Mouse (Mus musculus): ENCODE results near the gene Uqcr11. TPM values are rescaled to one million over a fixed set of nuclear protein-coding genes. Genes with fewer than 3 reads are reported as not detected.

Uqcr11 gene
- polyA plus RNA-seq, 1 experiment: 1,025 TPM

GRCm38 (mm10) chr10:80355431-80355830, 51.2 kb downstream of the Uqcr11 start:
- Histone ChIP-seq H3K79me2 (ENCODE audit: control insufficient read depth, insufficient read depth) (no peaks in the 10 kb centered on the region), H3ac (ENCODE audit: control insufficient read depth, insufficient read length, low read depth) (no peak overlapping the region), H3K79me3 (ENCODE audit: low read depth) (no peaks in the 10 kb centered on the region), H3K36me3 (ENCODE audit: control insufficient read depth, insufficient read depth) (no peaks in the 10 kb centered on the region), H3K27me3 (ENCODE audit: control insufficient read depth, insufficient read depth, insufficient read length) (peaks cover 55% of the 10 kb centered on the region), H3K4me3 (ENCODE audit: insufficient read depth, poor library complexity, severe bottlenecking) (no peak overlapping the region)
- TF ChIP-seq MYOD1 (IDR thresholded peaks at IDR 0.05; ENCODE audit: control insufficient read depth, insufficient read length, low read depth): no peak
- TF ChIP-seq FOSL1 (IDR thresholded peaks at IDR 0.05; ENCODE audit: insufficient read depth, low read length, poor library complexity, severe bottlenecking): no peak
- TF ChIP-seq USF1 (IDR thresholded peaks at IDR 0.05; ENCODE audit: low read depth): no peak
- TF ChIP-seq CTCF (IDR thresholded peaks at IDR 0.05; ENCODE audit: control insufficient read depth, insufficient read depth, insufficient read length): no peak
- TF ChIP-seq CEBPB (IDR thresholded peaks at IDR 0.05; ENCODE audit: low read depth): no peak
- no peak for TF ChIP-seq MYOG (IDR thresholded peaks at IDR 0.05; ENCODE audit: control insufficient read depth, extremely low read depth, insufficient read length)
- TF ChIP-seq MAX (IDR thresholded peaks at IDR 0.05): no peak

Small RNAs within 50 kb of the gene (microRNA-seq; reads per million reads assigned to microRNA genes)
- gene Gm22721 (ENCODE audit: borderline microRNAs expressed): not detected

Other genes with a start within 250 kb of the Uqcr11 start
- 30.9 TPM for gene Cirbp, start 240.8 kb downstream of the Uqcr11 start, polyA plus RNA-seq (2012; fragmentation: generic; extraction: Trizol)
- 33.4 TPM for gene 1600002K03Rik, start 233.9 kb downstream of the Uqcr11 start, polyA plus RNA-seq (2012; fragmentation: generic; extraction: Trizol)
- 3.2 TPM for gene Efna2, start 227.3 kb downstream of the Uqcr11 start, polyA plus RNA-seq (2012; fragmentation: generic; extraction: Trizol)
- gene Mum1, start 180.4 kb downstream of the Uqcr11 start, polyA plus RNA-seq (2012; fragmentation: generic; extraction: Trizol): 57.7 TPM
- gene Ndufs7, start 157.7 kb downstream of the Uqcr11 start, polyA plus RNA-seq (2012; fragmentation: generic; extraction: Trizol): 288 TPM
- gene Gamt, start 145.8 kb downstream of the Uqcr11 start, polyA plus RNA-seq (2012; fragmentation: generic; extraction: Trizol): 48.3 TPM
- gene Dazap1, start 145.3 kb downstream of the Uqcr11 start, polyA plus RNA-seq (2012; fragmentation: generic; extraction: Trizol): 159 TPM
- gene Rps15, start 114.4 kb downstream of the Uqcr11 start, polyA plus RNA-seq (2012; fragmentation: generic; extraction: Trizol): 5,397 TPM
- gene Apc2, start 110.9 kb downstream of the Uqcr11 start, polyA plus RNA-seq (2012; fragmentation: generic; extraction: Trizol): 0.20 TPM
- 62.6 TPM for gene 2310011J03Rik, start 86.3 kb downstream of the Uqcr11 start, polyA plus RNA-seq (2012; fragmentation: generic; extraction: Trizol)
- gene Pcsk4, start 77.3 kb downstream of the Uqcr11 start, polyA plus RNA-seq (2012; fragmentation: generic; extraction: Trizol): 3.2 TPM
- 5.9 TPM for gene Reep6, start 76.9 kb downstream of the Uqcr11 start, polyA plus RNA-seq (2012; fragmentation: generic; extraction: Trizol)
- 18.3 TPM for gene Adamtsl5, start 58.4 kb downstream of the Uqcr11 start, polyA plus RNA-seq (2012; fragmentation: generic; extraction: Trizol)
- not detected for gene Plk5, start 50.4 kb downstream of the Uqcr11 start, polyA plus RNA-seq (2012; fragmentation: generic; extraction: Trizol)
- gene Mex3d, start 19.2 kb downstream of the Uqcr11 start, polyA plus RNA-seq (2012; fragmentation: generic; extraction: Trizol): 37.4 TPM
- gene Mbd3, start 7.3 kb downstream of the Uqcr11 start, polyA plus RNA-seq (2012; fragmentation: generic; extraction: Trizol): 326 TPM
- gene Tcf3, start 26.8 kb upstream of the Uqcr11 start, polyA plus RNA-seq (2012; fragmentation: generic; extraction: Trizol): 111 TPM
- not detected for gene Onecut3, start 88.0 kb upstream of the Uqcr11 start, polyA plus RNA-seq (2012; fragmentation: generic; extraction: Trizol)
- 0.13 TPM for gene Atp8b3, start 132.3 kb upstream of the Uqcr11 start, polyA plus RNA-seq (2012; fragmentation: generic; extraction: Trizol)
- 23.0 TPM for gene Rexo1, start 154.7 kb upstream of the Uqcr11 start, polyA plus RNA-seq (2012; fragmentation: generic; extraction: Trizol)
- gene Klf16, start 170.5 kb upstream of the Uqcr11 start, polyA plus RNA-seq (2012; fragmentation: generic; extraction: Trizol): 21.0 TPM
- gene Abhd17a, start 183.5 kb upstream of the Uqcr11 start, polyA plus RNA-seq (2012; fragmentation: generic; extraction: Trizol): 103 TPM
- 119 TPM for gene Scamp4, start 196.0 kb upstream of the Uqcr11 start, polyA plus RNA-seq (2012; fragmentation: generic; extraction: Trizol)
- 11.1 TPM for gene Adat3, start 196.1 kb upstream of the Uqcr11 start, polyA plus RNA-seq (2012; fragmentation: generic; extraction: Trizol)
- 1.0 TPM for gene Gm49322, start 199.2 kb upstream of the Uqcr11 start, polyA plus RNA-seq (2012; fragmentation: generic; extraction: Trizol)
- gene Csnk1g2, start 216.0 kb upstream of the Uqcr11 start, polyA plus RNA-seq (2012; fragmentation: generic; extraction: Trizol): 165 TPM

Data from C2C12 (cell line).